Mouse (Mus musculus) olfactory bulb, adult 2 months (tissue): ENCODE results near the gene Mecom.

Source experiments
- CTCF ChIP-seq: fragments of 200-500 bp; IDR thresholded peaks from 2 replicates; pipeline ENCODE4 v1.5.1; 2012; ENCODE audit warnings: low read depth, mild to moderate bottlenecking, low read length, moderate library complexity; ENCODE audit not compliant: insufficient read depth
- POLR2A ChIP-seq: fragments of 200-500 bp; IDR thresholded peaks from 2 replicates; pipeline ENCODE4 v1.6.1; 2012; ENCODE audit warnings: mild to moderate bottlenecking, low read depth, low read length, moderate library complexity; ENCODE audit not compliant: insufficient read depth

GRCm38 (mm10) chr3:30219891-30220290, 327.9 kb downstream of the Mecom start:
- TF ChIP-seq CTCF: no peak
- no peak for TF ChIP-seq POLR2A
